Mouse (Mus musculus) heart, adult 10 weeks (tissue): ENCODE data around the gene Abce1. TPM values are rescaled to one million over a fixed set of nuclear protein-coding genes. Genes with fewer than 3 reads are reported as not detected.

ENCODE experiments used
- polyA plus RNA-seq: library from polyadenylated mRNA; stranded (reverse); fragments of 350-450 nt; fragmentation: Illumina TruSeq; extraction: RNeasy Lipid Tissue Mini Kit (QIAGEN cat#74804); gene quantifications from one replicate; pipeline ENCODE4 v1.2.3, GENCODE M21; 2014; ENCODE audit warnings: low read depth, low replicate concordance

Gene Abce1
- polyA plus RNA-seq = 47.6 TPM

DNA sequence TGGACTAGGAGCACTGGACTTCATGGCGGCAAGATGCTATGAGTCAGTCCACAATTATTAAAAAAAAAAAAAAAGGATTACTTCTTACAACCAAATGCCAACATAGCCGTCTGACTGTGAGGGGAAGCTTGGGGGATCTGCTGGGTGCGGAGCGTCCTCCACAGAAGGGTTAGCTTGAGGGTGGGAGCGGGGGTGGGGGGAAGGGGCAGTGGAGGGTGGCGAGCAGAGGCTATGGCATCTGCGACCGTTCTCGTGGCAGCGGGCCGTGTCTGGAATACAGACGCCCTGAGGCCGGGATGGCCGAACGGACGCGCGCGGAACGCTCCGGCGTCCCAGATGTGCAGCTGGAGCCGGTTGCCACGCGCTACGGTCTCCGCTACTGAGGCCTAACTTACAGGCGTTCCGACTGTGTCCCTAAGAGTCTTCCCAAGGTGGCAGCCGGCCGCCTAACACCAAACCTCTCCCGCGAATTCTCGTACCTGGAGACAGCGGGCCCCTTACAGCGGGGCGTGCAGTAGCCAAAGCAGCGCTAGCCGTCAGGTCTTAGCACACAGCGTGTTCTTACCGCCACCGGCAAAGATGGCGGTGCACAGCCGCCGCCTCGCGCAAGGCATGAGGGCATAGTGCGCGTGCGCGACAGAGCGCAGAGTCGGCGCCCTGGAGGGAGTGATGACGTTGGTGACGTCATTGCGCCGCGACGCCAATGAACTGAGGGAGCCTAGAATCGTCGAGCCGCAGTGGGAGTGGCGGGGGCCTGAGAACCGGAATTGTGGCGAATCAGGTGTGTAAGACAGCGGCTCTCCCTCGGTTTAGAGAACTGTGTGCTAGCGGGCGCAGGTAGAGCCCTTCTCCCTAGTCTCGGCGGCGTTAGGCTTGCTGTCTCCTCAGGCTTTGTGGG, at the start of gene Abce1, which contains the start of gene Anapc10:
Abce1 (minus strand) TSS at position 677 of the 898 bp plus-strand sequence.
Anapc10 (plus strand) TSS at position 757 of the 898 bp plus-strand sequence.

DNA sequence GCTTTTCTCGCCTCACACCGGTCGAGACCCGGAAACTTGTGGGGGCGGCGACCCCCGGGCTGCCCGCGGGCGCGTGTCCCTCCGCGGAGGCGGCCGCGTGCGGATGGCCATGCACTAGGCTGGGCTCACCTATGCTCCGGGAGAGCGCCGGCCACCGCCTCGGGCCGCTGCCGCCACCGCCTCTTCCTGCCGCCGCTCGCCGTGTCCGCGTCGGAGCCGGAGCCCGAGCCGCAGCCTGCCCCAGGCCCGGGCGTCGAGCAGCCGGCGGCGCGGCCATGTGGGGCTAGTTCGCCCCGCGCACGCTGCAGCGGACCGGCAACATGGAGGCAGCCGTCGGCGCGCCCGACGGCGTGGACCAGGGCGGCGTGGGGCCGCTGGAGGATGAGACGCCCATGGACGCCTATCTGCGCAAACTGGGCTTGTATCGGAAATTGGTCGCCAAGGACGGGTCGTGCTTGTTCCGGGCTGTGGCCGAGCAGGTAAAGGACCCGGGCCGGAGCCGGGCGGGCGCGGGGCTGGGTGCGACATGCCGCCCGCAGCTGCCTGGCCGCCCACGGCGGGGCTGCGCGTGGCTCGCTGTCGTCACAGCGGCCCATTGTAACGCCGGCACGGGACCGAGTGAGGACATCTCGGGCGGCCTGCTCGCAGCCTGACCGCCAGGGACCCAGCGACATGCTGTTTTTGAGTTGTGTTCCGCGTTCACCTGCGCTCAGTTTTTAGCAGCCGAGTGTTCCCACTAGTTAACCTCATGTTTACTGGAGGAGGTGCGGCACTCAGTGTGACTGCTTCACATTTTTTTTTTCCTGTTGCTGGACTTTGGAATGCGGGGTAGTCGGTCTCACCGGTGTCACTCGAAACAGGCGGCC, 71.7 kb downstream of the Abce1 start, which contains the start of gene Otud4:
Otud4 (plus strand) TSS at position 33 of the 866 bp plus-strand sequence.

Other genes with a start within 250 kb of the Abce1 start
- gene Otud4, start 72.1 kb downstream of the Abce1 start, polyA plus RNA-seq = 34.7 TPM
- gene Anapc10, start 80 bp upstream of the Abce1 start, polyA plus RNA-seq = 6.6 TPM